Mouse (Mus musculus) forebrain, embryonic 16.5 days (tissue): Measurements from ENCODE around the gene E130116L18Rik. TPM values are rescaled to one million over a fixed set of nuclear protein-coding genes. Genes with fewer than 3 reads are reported as not detected.
"Not testable (repeated sequence)": the region's sequence is repeated elsewhere in the genome, so short reads cannot be mapped to it uniquely, and the experiment has no call there.

Source experiments
- ATAC-seq: fragments of 200-750 bp; cut with Nextera tagmentation; 2 replicates; pipeline ENCODE4 v1.8.0; 2017; ENCODE audit warnings: mild to moderate bottlenecking, moderate library complexity
- H3K27ac ChIP-seq: fragments of 300-500 bp; sonication (generic); 2 replicates; pipeline ENCODE4 v1.5.1; 2014; ENCODE audit warnings: low read length, control low read depth
- H3K27me3 ChIP-seq: fragments of 300-500 bp; sonication (generic); replicated peaks from 2 replicates; pipeline ENCODE4 v1.6.1; 2014; ENCODE audit warnings: low read length; ENCODE audit not compliant: control insufficient read depth, insufficient read depth
- H3K36me3 ChIP-seq: fragments of 300-500 bp; sonication (generic); 2 replicates; pipeline ENCODE4 v1.6.1; 2014; ENCODE audit not compliant: control insufficient read depth, insufficient read depth
- H3K4me1 ChIP-seq: fragments of 300-500 bp; sonication (generic); replicated peaks from 2 replicates; pipeline ENCODE4 v1.6.1; 2014; ENCODE audit warnings: low read length; ENCODE audit not compliant: control insufficient read depth, insufficient read depth
- H3K4me2 ChIP-seq: fragments of 300-500 bp; sonication (generic); 2 replicates; pipeline ENCODE4 v1.6.1; 2014; ENCODE audit warnings: mild to moderate bottlenecking, low read length, control low read depth
- H3K4me3 ChIP-seq: fragments of 300-500 bp; sonication (generic); replicated peaks from 2 replicates; pipeline ENCODE4 v1.5.1; 2014; ENCODE audit warnings: mild to moderate bottlenecking, low read length, control low read depth
- H3K9ac ChIP-seq: fragments of 300-500 bp; sonication (generic); replicated peaks from 2 replicates; pipeline ENCODE4 v1.6.1; 2014; ENCODE audit warnings: low read depth, low read length, control low read depth
- H3K9me3 ChIP-seq: fragments of 300-500 bp; sonication (generic); 2 replicates; pipeline ENCODE4 v1.6.1; 2016; ENCODE audit warnings: low read length; ENCODE audit not compliant: control insufficient read depth
- WGBS: fragments of 180-500 bp; shearing (Covaris S2); extraction: QIAGEN DNeasy Blood & Tissue Kit; methylation state at CpG from one replicate; pipeline ENCODE4 v1.1.7; 2014; 5-methylcytosine and 5-hydroxymethylcytosine counted together
- polyA plus RNA-seq: library from polyadenylated mRNA; unstranded; fragments of >200 nt; fragmentation: Nextera tagmentation; extraction: Ambion mirVana; gene quantifications from 2 replicates; pipeline ENCODE4 v1.2.1, GENCODE M21; 2015

The E130116L18Rik gene
- polyA plus RNA-seq, 1 experiment from 2014 or later: not detected

DNA sequence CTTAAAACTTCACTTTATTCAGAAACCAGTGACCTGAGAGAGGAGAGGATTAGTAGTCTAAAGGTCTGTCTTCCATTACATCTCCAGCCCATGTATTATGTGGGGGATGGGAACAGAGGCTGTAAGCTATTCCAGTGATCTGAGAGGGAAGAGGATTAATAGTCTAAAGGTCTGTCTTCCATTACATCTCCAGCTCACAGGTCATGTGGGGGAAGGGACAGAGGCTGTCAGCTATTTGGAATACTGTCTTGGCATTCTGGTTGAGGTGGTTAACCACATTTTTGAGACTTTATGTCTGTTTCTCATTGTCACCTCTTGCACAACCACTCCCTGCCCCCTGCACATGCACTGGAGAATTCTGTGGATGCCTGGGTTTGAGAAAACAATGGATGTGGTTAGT is 35.2 kb downstream of the E130116L18Rik start:
- no peak overlapping the region for H3K9ac ChIP-seq
- H3K36me3 ChIP-seq: no peaks in the 10 kb centered on the region
- ATAC-seq: no peak
- H3K4me3 ChIP-seq: no peak overlapping the region
- H3K4me1 ChIP-seq: no peaks in the 10 kb centered on the region
- H3K9me3 ChIP-seq: no peaks in the 10 kb centered on the region
- no peaks in the 10 kb centered on the region for H3K27me3 ChIP-seq
- no peak overlapping the region for H3K4me2 ChIP-seq
- H3K27ac ChIP-seq: no peak overlapping the region

DNA sequence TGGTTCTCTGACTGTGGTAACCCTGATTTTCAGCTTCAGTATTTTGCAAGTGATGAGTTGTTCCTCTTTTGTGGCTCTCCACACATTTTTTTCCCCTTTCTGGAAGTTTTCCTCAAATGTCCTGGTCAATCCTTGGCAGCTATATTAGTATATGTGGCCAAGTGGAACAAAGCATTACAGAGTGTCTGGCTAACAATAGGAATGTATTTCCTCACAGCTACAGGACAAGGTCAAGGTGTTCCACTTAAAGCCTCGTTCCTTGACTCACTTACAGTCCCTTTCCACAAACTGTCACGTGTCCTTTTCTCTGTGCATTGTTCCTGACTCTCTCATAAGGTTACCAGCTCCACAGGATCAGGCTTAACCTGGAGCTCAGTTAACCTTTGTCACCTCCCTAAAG is 38.4 kb downstream of the E130116L18Rik start:
- no peaks in the 10 kb centered on the region for H3K36me3 ChIP-seq
- no peak overlapping the region for H3K27ac ChIP-seq
- H3K9ac ChIP-seq: no peak overlapping the region
- no peaks in the 10 kb centered on the region for H3K27me3 ChIP-seq
- WGBS: 54% methylated on average over 2 of the region's 2 CpGs
- H3K4me1 ChIP-seq: no peaks in the 10 kb centered on the region
- no peak overlapping the region for H3K4me3 ChIP-seq
- H3K4me2 ChIP-seq: no peak overlapping the region
- H3K9me3 ChIP-seq: no peaks in the 10 kb centered on the region
- ATAC-seq: no peak

DNA sequence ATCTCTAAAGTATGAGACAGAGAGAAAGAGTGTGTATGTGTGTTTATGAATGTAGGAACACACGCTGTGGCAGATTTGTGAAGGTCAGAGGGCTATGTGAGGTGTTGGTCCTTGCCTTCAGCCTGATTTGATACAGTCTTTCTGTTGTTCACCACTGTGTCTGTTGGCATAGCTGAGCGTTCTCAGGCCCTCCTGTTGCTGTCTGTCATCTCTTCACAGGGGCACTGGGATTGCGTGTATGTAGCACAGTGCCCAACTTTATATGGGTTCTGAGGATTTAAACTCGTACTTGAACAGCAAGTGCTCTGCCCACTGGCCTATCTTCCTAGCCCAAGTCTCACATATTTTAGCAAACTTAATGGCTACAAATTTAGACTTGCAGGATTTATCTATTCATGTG is 39.4 kb downstream of the E130116L18Rik start:
- ATAC-seq: no peak
- Histone ChIP-seq H3K4me1 (no peaks in the 10 kb centered on the region), H3K9ac (no peak overlapping the region), H3K4me3 (no peak overlapping the region), H3K9me3 (no peaks in the 10 kb centered on the region), H3K27ac (no peak overlapping the region), H3K36me3 (no peaks in the 10 kb centered on the region), H3K4me2 (no peak overlapping the region), H3K27me3 (no peaks in the 10 kb centered on the region)
- 71% methylated on average over 4 of the region's 4 CpGs for WGBS

DNA sequence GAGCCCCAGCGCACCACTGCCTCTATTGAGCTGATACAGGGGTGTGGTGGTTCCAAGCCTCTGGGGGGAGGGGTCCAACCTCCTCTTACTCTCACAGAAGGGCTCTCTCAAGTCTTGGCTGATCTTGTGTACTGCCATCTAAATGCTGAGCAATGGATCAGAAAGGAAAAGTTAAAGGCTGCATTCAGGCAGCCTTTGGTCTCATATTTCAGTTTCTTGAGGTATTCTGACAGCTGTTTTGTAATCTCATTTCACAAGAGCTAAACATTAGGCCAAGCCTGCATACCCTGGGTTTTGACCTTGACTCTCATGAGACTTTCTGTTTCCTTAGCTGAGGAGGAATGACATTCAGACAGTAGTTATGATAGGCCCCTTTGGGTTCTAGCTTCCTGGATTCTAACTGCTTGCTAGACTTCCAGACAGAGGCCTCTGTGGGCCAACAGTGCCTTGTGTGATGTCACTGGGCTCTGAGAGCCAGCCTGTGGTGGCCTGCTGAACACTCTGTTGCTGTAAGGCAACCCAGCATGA is 41.9 kb downstream of the E130116L18Rik start, which contains the start of gene Galntl5:
Gene Galntl5, plus strand, starts transcription at position 457 of the 528 bp plus-strand sequence.
- WGBS: 91% methylated on average over 1 of the region's 1 CpGs
- Histone ChIP-seq H3K4me2 (no peak within 1 kb of the TSS), H3K36me3 (no peaks in the 10 kb centered on the region), H3K4me3 (no peak within 1 kb of the TSS), H3K27ac (no peak within 1 kb of the TSS), H3K4me1 (no peaks in the 10 kb centered on the region), H3K9ac (no peak within 1 kb of the TSS), H3K9me3 (no peaks in the 10 kb centered on the region), H3K27me3 (no peaks in the 10 kb centered on the region)
- no peak for ATAC-seq

GRCm38 (mm10) chr5:25179936-25180488 is 42.9 kb downstream of the E130116L18Rik start:
- H3K4me2 ChIP-seq: no peak overlapping the region
- 96% methylated on average over 3 of the region's 3 CpGs for WGBS
- H3K9me3 ChIP-seq: no peaks in the 10 kb centered on the region
- H3K4me1 ChIP-seq: no peaks in the 10 kb centered on the region
- H3K27me3 ChIP-seq: no peaks in the 10 kb centered on the region
- no peak overlapping the region for H3K4me3 ChIP-seq
- no peak for ATAC-seq
- H3K27ac ChIP-seq: no peak overlapping the region
- no peaks in the 10 kb centered on the region for H3K36me3 ChIP-seq
- no peak overlapping the region for H3K9ac ChIP-seq

- Histone ChIP-seq H3K4me1 (no peaks in the 10 kb centered on the region), H3K36me3 (no peaks in the 10 kb centered on the region), H3K27me3 (no peaks in the 10 kb centered on the region), H3K4me3 (no peak overlapping the region), H3K9me3 (no peaks in the 10 kb centered on the region), H3K9ac (no peak overlapping the region), H3K27ac (no peak overlapping the region), H3K4me2 (no peak overlapping the region)
- WGBS: 99% methylated on average over 4 of the region's 4 CpGs
- ATAC-seq: no peak
Measured at GRCm38 (mm10) chr5:25179284-25179683, 43.7 kb downstream of the E130116L18Rik start.

- ATAC-seq, H3K4me1 ChIP-seq: not testable (repeated sequence)
- 90% methylated on average over 4 of the region's 4 CpGs for WGBS
Measured at GRCm38 (mm10) chr5:25178543-25178942, 44.4 kb downstream of the E130116L18Rik start.

GRCm38 (mm10) chr5:25177937-25178336 is 45.0 kb downstream of the E130116L18Rik start:
- not testable (repeated sequence) for H3K4me2 ChIP-seq, H3K9ac ChIP-seq, H3K36me3 ChIP-seq, H3K27me3 ChIP-seq, H3K9me3 ChIP-seq, H3K27ac ChIP-seq, H3K4me3 ChIP-seq, H3K4me1 ChIP-seq, ATAC-seq
- WGBS: 84% methylated on average over 5 of the region's 5 CpGs

More at GRCm38 (mm10) chr5:25178543-25178942, 44.4 kb downstream of the E130116L18Rik start:
- not testable (repeated sequence) for H3K9me3 ChIP-seq, H3K36me3 ChIP-seq, H3K9ac ChIP-seq, H3K4me3 ChIP-seq, H3K27ac ChIP-seq, H3K4me2 ChIP-seq, H3K27me3 ChIP-seq
